Mouse (Mus musculus): ENCODE results near the gene Bckdha.

GRCm38 (mm10) chr7:25619722-25619991 is 39.1 kb downstream of the Bckdha start:
- TF ChIP-seq CTCF (IDR thresholded peaks at IDR 0.05; ENCODE audit: extremely low read depth, insufficient read depth, low read length) (no peak), POLR2A (IDR thresholded peaks at IDR 0.05; ENCODE audit: extremely low read depth, insufficient read depth, low read length) (no peak)

Measured in cortical plate, adult 2 months (tissue).